Mouse (Mus musculus) right cerebral cortex, postnatal 14 days (tissue): Measurements from ENCODE around the gene Gpc6.

Source experiments
- DNase-seq: peaks from one replicate; pipeline ENCODE4 v3.0.0; 2022

Gpc6 gene

DNA sequence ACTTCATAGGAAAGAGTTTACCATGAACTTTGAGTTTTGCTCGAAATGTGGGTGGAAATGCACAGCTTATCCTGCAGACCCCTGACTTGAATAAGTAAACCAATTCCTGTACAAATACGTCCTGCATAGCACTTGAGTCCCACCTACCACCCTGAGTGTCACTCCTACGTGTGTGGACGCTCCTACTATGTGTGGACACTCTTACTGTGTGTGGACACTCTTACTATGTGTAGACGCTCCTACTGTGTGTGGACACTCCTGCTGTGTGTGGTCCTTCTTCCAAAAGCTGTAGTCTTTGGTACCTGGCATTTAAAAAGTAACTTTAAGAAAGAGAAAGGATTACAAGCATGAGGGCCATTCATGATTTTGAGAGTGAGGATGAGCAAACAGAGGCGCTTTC lies 1036.7 kb downstream of the Gpc6 start:
- no peak for DNase-seq

- peak; percentile 44 for DNase-seq
Observed at GRCm38 (mm10) chr14:117962453-117962852, 1037.3 kb downstream of the Gpc6 start.

DNA sequence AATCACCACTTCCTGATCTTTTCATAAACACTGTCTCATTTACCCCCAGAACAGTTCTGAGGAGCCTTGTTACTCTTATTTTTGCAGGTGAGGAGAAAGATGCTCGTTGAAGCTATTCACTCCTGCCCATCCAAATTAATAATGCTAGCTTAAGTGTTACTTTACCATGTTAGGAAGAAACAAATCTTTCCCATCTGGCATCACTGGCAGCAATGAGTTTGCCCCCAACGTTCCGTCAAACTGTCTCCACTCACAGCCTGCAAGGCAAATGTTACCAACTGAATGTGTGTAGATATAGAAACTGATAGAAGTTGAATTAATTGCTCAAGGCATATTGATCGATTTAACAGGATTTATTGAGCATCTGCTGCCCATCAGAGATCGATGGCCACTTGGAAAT lies 1047.5 kb downstream of the Gpc6 start:
- DNase-seq, result no peak

- DNase-seq, result peak; percentile 71
Observed at GRCm38 (mm10) chr14:117981532-117981931, 1056.4 kb downstream of the Gpc6 start.

DNA sequence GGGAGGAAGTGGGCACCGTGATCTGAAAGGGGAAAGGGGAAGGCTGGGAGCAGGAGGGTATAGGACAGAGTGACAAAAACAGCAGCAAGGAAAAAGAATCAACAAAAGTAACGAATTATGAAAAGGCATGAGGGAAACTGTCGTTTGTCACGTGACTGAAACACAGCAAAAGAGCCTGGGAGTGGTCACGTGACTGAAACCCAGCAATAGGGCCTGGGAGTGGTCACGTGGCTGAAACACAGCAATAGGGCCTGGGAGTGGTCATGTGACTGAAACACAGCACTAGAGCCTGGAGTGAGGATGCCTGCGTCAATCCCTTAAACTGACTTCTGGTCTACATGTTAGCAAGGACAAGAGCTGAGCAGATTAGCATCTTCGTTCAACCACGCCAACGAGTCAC lies 1063.3 kb downstream of the Gpc6 start:
- DNase-seq, result no peak

- no peak for DNase-seq
Observed at GRCm38 (mm10) chr14:117990203-117990602, 1065.1 kb downstream of the Gpc6 start.

GRCm38 (mm10) chr14:117992600-117993256 lies 1067.6 kb downstream of the Gpc6 start:
- DNase-seq, result no peak

DNA sequence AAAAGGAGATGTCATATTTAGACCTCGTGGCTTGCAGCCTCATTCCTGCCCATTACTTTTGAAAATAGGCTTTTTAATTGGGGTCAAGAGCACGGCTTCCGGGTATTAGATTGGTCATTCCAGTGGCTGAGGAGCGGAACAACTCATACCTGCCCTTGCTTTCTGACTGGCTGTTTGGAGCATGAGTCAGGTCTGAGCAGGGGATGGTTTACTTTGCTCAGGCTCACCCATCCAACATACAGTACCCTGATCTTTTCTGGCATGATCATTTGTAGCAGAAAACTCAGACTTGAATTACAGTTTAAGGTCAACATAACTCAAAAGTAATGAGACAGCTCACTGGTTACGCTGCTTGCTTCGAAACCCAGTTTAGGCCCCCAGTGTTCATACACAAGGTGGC lies 1068.7 kb downstream of the Gpc6 start:
- no peak for DNase-seq

GRCm38 (mm10) chr14:118004434-118004833 lies 1079.3 kb downstream of the Gpc6 start:
- no peak for DNase-seq

- DNase-seq, result peak; percentile 46
Observed at GRCm38 (mm10) chr14:118005697-118006096, 1080.6 kb downstream of the Gpc6 start.

DNA sequence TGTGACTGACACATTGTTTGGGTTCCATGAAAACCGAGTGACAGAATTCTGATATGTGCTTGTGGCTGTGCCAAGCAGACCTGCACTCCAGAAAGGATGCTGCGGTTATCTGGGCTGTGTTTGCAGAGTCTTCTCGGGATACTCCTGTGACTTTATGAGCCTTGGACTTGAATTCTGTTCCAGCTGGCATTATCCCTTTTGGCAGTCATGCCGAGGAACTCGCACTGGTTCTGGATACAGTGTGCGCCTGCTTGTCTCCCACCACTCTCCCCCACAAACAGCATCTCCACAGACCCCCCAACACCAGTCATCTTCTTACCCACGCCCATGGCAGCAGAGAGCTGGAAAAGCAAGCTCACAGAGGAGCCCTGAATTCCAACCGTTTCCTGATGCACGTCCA lies 1084.4 kb downstream of the Gpc6 start:
- DNase-seq, result no peak

GRCm38 (mm10) chr14:118013237-118013636 lies 1088.1 kb downstream of the Gpc6 start:
- no peak for DNase-seq

GRCm38 (mm10) chr14:118019314-118019713 lies 1094.2 kb downstream of the Gpc6 start:
- DNase-seq, result no peak

GRCm38 (mm10) chr14:118021867-118022543 lies 1096.9 kb downstream of the Gpc6 start:
- DNase-seq, result no peak
